Mouse (Mus musculus): ENCODE measurements around the gene Ispd.

Gene Ispd

DNA sequence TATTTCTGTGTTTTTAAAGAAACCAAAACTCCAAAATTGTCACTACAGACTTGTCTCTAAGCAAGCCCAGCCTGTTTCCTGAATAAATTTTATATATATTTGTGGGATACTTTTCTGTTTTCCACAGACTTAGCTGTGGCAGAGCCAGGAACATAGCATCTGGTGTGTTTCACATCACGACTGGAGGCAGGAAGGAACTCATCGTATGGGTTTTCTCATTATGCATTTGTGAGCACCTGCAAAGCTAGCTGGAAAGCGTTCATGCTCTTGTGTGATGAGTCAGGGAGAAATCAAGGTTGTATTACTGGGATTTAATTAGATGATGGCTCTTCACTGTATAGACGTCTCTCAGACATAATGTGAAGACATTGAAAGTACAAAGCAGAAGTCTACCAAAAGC lies 90.2 kb downstream of the Ispd start:
- no peak for DNase-seq

DNA sequence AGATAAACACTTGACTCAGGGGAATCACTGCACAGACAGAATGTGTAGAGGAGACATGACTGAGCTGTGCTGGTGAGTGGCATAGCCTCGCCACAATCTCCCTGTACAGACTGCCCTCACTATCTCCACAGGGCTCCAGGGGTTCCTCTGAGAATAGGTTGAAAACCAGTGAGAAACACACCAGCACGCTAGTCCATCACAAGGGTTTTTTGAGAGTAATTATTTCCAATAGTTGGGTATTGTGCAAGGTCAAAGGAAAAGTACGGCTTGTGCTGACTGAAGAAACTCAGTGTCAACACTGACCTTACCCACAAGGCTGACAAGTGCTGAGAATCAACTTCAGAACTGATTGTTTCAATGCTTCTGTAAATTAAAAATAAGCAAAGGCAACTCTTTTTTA lies 92.9 kb downstream of the Ispd start:
- DNase-seq, result no peak

DNA sequence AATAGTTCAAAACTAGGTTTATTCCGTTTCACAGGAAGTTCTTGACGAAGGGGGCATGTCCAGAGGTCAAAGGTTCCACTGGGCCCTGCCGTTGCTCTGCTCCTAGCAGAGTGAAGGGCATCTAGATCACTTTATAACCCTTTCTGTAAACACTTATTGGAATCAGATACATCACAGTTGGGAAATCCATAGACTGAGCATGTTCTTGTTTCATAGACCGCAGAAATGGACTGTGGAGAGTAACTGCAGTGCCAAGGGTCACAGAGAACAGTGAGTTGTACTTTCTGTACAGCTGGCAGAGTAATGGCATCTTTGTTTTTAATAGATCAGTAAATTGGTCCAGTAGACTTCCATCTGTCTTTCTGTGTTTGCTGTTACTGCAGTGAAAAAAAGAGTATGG lies 94.0 kb downstream of the Ispd start:
- DNase-seq, result no peak

DNA sequence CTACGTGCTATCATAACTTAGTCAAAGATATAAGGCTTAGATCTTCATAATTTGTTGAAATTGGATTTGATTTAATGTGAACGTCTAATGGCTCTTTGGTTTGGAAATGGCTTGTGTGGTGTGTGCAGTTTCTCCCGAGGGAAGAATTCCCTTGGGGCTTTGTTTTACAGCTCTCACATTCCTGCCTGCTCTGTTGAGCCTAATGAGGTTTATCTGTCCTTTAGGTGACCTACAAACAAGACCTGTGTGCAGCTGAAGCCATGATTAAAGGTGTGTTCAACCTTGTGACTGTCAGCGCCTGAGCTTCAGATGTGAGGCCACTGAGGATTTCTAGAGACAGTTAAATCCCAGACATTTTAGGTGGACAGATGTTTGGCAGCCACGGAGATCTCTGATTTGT lies 95.2 kb downstream of the Ispd start:
- DNase-seq, result no peak

DNA sequence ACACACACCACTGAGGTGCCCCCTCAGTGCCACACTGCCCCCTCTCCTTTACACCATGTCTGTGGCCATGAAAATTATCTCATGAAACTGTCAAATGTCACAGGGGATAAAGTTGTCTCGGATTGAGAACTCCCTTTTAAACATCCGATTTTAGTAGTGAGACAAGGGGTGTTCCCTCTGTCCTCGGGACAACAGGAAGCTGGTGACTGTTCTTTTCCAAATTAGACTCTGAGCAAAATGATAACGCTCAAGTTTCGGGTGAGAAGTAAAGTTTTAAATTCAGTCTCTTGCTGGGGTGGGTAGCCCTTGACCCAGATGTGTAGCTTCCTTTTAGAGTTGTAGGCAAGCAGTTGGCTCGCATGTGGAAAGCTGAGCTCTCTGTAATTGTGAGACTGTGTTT lies 96.3 kb downstream of the Ispd start:
- no peak for DNase-seq

DNA sequence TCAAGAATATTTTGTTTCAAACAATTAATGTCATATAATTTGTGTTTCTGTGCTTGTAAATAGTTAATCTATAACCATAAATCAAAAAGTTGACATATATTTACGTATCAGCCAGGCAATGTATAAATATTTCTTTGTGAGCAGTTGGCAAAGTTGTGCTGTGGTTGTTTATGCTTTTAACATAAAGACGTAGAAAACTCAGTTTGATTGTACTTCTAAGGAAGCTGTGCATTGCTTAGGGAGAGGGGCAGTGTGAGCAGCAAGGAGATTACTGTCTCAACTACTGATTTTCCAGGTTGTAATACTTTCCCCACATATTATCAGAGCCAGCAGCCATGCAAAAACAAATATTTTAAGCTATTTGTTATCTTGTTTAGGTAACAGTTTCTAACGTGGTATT lies 96.7 kb downstream of the Ispd start:
- no peak for DNase-seq

DNA sequence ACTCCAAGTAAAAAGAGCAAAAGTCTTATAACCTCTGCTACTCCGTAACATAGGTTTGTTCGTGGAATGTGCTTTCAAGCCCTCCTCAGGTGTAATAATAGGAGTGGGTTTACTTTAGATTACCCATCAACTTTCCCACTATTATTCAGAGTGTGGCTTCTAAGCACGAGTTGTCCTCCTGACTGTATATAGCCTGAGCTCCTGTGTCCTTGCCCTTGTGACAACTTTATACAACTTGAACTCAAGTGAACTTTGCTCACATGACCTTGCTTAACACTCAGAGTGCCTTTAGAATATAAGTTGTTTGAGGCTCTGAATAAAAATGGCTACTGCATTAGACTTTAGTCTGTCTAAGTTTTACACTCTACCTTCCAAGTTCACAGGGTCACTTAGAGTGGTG lies 100.5 kb downstream of the Ispd start:
- no peak for DNase-seq

DNA sequence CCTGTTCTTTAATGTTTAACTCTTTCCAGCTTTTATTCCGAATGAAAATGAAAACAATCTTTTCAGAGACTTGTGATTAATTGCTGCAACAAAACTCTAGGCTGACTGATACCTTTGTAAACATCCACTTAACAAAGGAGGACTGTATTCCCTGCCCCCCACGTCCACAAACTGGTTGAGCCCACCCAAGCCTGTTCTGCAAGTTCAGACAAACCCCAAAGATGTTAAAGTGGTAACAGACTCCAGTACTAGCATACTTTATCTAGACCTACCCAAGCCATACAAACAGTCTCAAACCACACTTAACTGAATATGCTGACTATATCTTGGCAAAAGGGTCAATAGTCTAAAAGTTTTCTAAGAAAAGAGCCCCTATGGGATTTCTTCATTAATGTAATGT lies 102.1 kb downstream of the Ispd start:
- no peak for DNase-seq

DNA sequence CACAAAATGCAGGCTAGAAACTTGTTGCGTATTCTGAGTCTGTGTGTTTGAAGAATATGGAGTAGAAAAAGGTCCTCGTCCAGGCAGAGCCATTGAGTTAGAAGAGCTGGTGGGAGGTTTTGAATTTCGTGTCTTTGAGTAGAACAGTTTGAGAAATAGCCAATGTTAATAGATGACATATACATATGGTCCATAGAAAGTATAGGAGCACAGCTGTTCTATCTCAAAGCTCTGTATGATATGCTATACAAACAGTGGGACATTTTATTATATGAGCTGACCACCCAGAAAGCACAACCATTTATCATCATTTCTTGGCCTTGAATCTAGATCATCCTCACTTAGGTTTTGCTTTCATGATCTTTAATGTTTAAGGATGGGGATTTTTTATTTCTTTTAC lies 116.3 kb downstream of the Ispd start:
- DNase-seq, result no peak

DNA sequence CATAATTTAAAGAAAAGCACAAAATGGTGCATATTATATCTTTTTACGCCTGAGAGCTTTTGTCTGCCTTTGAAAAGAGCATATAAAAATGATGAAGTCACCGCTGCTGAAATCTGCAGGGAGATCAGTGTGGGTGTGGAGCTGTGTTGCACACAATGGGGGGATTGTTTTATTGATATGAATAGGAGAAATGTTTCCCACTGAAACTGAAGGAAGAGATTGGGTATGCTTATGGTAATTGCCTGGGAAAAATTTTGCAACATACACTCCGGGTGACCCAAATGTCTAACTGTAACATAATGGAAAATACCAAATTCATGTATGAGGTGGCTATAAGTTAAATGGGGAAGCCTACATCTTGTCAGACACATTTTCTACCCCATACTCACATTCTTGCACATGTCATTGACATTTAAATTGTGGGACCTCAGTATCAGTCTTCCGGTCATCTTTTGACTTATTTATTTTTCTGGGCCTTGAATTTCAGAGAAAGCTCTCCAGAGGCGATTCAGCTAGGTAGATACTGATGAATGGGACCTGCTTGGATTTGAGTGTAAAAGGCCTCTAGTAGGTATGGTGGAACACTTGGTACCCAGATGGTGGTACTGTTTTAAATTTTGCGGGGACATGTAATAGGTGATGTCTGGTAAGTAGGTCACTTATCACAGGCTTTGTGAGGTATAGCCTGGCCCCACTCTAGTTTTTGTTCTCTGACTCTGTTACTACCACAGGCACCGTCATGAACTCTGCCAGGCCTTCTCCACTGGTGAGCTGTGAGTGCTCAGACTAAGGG lies 126.1 kb downstream of the Ispd start:
- no peak for DNase-seq

DNA sequence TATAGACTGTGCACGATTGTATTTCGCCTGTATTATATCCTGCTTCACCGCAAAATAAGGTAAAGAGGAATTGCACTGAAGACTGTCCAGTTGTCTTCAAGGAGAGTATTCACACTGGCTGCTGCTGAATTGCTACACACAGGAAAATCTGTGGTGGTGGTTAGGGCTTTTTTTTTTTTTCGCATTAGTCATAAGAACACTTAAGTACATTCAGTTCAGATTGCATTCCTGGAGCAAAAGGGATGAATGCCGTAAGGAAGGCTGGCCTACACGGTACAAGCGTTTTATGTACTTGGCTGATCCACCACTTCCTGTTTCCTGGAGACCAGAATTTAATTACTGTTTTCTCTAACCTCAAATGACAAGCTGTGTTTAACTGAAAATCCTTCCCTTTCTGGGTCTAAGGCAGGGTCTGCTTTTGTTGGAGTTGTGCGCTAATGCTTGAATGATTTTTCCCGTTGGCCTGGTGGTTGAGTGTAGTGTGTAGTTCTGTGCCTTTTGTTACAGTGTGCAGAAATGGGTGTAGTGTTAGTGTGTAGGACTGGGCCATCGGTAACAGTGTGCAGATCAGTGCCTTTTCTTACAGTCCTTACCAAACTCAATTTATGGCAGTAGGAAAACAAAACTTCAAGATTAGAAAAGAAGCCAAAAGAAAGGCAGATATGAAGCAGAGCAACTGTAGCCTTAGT lies 128.8 kb downstream of the Ispd start:
- no peak for DNase-seq

DNA sequence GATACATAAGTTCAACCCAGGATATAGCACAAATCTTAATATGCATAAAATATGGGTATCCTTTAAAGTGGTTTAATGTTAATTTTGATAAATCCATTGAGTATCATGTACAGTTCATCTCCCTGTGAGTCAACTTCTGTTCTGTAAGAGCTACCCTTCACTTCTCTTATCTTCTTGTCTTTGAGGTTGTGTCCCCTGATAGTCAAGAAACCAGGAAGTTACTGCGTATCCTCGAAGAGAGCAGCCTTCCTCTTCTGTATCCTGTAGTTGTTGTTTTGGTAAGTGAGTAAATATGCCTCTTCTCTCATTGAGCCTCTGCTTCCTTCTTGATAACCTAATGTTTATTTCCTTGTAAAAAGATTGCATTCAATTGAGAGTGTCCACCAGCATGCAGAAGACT lies 140.5 kb downstream of the Ispd start:
- no peak for DNase-seq

DNA sequence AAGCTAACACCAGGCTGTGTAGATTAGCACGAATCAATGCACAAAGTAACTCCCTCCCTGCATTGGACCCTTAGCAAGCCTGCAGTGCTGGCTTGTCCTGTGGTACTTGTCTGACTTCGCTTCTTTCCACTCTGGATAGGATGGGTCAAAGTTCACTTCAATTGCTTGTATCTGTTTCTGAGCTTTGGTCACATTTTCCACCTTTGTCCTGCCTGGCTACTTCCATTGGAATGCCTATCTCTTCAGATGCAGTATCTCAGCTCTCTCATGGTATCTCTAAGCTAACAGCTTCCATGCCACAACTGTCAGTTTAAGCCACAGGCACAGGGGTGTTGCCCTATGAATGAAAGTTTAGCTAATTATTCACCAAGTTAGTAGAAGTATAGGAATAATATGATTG lies 142.3 kb downstream of the Ispd start:
- no peak for DNase-seq

DNA sequence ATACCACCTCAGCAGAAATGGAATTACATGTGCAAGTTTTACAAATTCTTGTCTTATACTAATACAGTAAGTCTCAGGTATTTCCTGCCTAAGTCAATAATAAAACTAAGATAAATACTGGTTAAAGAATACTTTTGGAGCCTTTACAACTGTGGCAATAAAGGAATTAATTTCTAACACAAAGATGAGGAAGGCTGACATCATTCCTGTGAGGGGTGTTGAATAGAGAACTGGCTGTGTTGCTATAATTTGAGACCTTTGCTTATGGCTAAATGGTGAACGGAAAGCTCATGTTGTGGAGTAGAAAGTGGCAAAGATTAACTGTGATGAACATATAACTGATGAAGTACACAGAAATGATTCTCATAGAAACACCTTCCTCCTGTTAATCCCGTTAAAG lies 149.7 kb downstream of the Ispd start:
- DNase-seq, result no peak

DNA sequence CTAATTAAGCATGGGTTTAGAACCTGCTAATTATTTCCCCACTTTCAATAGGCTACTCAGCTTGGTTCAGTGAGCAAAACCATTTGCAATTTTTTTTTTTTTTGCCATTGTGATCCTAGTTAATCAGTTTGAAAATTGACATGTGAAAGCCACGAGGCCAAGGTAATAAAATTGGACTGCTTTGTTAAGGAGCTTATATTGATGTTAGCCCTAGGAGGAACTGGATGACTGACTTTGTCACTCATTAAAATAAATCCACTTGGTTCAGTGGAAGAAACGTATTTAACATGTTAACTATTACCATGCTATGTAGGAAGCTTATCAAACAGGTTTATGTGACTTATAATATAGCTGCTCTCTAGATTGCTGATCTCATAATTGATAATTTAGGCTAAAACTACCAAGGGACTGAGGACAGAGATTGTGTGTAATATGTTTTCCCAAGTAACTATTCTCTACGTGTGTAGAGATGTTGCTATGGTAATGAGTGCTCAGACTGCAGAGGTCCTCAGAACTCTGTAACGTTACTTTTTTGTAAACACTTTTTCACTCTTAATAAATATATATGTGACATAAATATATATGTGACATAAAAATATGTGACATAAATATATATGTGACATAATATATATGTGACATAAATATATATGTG lies 150.3 kb downstream of the Ispd start:
- DNase-seq, result no peak

DNA sequence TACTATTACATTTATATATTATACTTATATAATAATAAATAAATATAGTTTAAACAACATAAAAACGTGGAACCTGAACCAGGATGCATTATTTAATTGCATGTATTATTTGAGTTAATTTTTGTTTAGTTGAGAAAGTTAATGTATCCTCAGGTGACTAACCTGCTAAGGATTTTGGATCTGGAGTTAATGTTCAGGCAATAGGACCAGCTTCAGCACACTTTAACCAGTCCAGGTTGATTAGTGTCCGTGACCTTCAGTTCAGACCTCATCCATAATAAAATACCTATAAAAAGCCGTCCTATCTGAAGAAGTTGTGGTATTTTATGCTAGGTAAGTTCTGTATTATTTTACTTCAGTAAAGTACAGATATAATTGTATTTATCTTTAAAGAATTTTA lies 151.3 kb downstream of the Ispd start:
- no peak for DNase-seq

DNA sequence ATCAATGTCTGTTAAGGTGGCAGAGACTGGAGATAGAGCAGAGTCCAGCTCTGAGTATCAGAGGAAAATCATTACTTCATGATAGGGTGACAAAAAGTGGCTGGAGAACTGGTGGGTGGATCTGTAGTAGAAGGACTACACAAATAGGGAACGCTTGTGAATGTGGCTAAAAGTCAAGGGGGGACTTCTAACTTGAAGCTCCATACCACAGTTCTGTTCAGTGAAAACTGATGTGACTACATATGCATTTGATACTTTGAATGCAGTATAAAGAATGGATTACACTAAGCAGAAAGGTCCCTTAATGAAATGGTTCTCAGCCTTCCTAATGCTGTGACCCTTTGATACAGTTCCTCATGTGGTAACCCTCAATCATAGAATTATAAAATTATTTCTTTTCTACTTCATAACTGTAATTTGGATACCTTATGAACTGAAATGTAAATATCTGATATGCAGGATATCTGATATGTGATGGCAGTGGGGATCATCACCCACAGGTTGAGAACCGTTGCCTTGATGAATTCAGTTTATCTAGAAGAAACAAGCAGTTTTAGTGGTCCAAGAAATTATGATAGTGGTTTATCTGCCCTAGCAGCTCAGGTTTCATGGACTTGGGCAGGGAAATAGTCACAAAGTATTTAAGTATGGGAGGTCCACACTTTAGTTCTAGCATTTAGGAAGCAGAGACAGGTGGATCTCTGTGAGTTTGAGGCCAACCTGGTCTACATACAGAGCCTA lies 152.1 kb downstream of the Ispd start:
- no peak for DNase-seq

DNA sequence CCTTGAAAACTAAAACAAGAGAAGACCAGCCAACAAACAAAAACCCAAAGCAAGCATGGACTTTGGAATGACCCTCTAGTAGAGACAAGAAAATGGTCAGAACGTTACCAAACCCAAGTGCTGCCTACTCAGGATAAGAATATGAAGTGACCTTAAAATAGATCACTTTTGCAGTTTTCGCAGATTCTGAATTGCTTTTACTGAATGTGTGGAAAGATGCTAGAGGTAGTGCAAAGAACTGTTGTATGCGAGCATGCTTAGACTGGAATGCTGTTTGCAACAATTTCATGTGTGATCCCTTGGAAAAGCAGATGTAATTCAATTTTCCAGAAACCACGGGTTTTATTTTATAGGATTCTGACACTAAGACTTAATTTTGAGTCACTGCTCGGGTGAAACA lies 153.3 kb downstream of the Ispd start:
- DNase-seq, result no peak

DNA sequence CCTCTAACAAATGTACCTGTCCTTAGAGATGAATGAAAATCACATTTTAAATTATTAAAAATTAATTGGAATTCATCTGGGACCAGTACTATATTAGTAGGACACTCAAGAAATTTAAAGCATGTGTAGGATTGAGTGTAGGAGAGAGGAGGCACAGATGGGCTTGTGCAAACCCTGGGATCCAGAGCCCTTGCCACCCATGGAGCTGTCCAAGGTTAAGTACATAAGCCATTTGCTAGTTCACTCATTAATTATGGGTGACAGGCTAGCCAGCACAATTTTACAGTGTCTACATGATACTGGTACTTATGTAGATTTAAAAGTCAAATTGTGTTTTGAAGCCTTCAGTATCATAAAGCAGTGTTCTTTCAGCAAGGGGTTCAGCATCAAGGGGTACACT lies 164.1 kb downstream of the Ispd start:
- DNase-seq, result no peak

DNA sequence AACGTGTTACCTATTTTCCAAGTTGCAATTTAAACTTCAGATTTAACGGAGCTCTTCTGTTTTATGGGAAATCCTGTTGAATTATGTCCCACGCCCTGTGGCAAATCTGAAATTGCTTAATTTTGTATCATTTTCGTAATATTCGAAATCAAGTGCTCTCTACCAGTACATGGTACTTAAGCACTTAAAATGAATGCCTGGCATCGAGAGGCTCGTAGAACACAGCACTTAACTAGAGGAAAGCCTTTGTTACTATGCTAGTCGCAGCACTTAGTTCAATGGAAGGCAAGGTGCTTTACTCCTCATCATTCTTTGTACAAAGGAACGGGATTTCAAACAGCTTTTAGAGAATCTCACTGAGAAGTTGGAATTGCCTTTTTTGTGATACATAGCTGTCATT lies 168.2 kb downstream of the Ispd start:
- no peak for DNase-seq

DNA sequence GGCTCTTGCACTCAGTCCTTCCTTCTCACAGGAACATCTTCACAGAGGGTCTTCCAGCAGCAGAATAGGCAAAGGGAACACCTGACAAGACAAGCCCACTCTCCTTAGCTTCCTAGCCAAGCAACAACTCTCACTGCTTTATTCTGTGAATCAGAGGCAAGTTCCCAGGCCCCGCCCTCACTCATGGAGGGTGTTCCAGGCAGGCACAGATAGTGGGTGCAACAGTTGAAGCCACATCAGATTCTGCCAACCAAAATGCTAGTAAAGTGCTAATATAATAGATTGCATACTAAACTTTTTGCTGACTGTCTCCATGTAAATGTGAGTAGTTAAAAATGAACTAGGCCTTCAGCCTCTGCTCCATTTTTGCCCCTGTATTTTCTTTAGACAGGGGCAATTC lies 173.4 kb downstream of the Ispd start:
- no peak for DNase-seq

DNA sequence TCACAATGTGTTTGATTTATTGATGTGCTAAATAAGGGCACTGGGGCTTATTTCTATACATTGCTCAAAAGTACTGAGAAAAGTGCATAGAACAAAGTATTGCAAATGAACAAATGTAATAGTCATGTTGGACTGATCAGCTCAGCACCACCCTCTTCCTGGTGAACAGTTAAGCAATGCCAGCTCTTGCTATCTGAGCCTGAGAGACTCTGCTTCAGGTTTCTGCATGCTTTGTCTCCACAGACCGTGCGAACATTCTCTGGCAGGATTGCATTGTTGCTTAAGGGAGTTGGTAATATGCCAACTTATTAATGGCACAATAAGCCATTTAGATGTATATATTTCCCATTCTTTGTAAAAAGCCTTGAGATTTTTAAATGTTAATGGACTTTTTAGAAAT lies 182.9 kb downstream of the Ispd start:
- DNase-seq, result no peak

DNA sequence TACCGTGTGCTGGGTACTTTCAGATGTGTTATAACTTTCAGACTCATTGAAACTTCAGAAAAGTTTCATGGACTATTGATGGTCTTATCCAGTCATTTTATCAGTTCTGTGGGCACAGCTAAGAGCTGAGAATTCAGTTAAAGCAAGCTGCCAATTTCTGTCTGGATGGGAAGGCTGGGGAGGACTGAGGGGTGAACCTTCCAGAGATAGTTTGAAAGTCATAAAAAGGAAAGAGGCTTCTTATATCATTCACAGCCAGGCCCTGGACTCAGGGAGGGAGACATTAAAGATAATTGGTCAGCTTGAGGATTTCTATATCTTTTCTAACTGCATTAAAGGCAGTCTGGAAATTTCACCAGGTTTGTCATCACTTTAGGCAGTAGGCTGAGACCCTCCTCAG lies 185.7 kb downstream of the Ispd start:
- DNase-seq, result no peak

Measured in thymus, postnatal 25 days (tissue).